Mouse (Mus musculus): ENCODE measurements around the gene Glb1.

The Glb1 gene

DNA sequence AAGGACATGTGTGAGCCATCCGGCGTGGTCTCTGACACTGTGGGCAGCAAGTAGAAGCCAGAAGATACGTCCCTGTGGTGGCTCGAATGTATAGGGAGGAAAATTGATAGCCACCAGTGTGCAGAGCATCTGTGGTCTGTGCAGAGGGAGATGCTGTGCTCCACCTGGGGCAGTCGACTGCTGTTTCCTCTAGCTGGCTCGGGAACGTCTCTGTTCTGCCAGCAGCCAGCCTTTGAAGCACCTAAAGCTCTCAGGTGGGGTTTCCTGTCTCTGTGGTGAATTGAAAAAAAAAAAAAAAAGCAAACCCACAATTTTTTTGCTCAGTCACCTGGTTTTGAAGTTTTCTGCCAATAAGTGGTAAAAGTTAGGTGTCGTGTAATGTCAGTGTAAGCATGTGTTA lies 42.5 kb downstream of the Glb1 start:
- DNase-seq (ENCODE audit: low spot score), result peak; percentile 12

DNA sequence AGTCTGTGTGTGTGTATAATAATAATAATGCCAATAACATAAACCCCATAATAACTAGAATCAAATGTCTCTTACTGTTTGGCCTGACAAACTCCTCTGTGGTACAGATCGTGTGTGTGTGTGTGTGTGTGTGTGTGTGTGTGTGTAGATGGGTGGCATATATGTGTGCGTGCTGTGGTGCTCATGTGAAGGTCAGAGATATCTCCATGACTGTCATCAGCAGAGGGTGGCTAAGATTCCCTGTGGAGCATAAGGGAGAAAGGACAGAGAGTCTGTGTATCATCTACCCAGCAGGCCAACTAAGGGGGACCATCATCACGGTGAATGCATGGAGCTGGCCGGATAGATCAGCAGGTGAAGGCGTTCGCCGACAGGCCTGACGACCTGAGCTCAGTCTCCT lies 46.0 kb downstream of the Glb1 start:
- no peak for DNase-seq (ENCODE audit: low spot score)

DNA sequence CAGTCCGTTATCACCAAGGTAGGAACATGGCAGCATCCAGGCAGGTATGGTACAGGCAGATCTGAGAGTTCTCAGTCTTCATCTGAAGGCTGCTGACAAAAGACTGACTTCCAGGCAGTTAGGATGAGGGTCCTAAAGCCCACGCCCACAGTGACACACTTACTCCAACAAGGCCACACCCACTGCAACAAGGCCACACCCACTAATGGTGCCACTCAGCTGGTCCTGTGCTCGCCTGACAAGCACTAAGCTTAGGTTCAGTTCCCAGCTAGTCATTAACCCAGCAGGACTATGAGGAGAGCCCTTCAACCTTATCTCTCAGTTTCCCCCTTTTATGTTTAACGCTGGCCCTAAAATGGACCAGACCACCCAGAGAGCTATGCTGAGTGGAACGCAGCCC lies 47.8 kb downstream of the Glb1 start:
- DNase-seq (ENCODE audit: low spot score), result no peak

DNA sequence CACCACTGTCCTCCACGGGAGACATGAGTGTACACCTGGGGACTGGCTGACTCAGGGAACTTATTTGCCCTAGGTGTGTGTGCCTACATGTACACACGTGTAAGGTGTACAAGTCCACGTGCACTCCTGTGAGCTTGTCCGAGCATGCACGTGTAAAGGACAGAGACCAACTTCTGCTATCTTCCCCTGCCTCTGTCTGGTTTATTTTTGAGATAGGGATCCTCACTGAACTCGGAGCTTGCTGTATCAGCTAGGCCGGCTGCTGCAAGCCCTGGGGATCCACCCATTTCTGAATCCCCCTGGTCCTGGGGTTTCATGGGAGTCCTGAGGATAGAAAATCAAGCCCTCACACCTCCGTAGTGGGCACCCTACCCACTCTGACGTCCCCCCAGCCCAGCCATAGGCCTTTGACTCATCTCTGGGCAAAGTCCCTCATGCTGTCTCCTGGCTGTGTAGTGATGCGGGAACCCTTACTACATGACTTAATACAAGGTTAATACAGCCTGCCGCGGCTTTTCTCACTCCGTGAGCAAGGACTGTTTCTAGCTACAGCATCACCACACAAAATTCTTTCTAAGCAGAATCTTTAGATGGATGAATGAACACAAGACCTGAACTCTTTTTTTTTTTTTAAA lies 48.4 kb downstream of the Glb1 start:
- no peak for DNase-seq (ENCODE audit: low spot score)

DNA sequence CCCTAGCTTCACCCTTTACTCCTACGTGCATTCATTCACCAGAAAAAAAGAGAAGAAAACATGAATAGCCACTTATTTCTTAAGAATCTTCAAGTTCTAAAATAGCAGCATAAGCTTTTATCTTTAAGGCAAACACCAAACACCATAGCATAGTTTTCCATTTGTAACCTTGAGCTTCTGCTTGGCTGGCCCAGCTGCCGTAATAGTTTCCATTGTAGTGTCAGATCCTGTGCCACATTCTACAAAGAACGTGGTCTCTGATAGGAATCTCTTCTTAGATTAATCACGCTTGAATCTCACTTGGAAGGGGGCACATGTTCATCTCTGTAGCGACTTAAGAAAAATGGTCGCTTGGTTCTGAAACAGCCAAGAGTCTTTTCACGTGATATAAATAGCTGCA lies 50.7 kb downstream of the Glb1 start:
- no peak for DNase-seq (ENCODE audit: low spot score)

DNA sequence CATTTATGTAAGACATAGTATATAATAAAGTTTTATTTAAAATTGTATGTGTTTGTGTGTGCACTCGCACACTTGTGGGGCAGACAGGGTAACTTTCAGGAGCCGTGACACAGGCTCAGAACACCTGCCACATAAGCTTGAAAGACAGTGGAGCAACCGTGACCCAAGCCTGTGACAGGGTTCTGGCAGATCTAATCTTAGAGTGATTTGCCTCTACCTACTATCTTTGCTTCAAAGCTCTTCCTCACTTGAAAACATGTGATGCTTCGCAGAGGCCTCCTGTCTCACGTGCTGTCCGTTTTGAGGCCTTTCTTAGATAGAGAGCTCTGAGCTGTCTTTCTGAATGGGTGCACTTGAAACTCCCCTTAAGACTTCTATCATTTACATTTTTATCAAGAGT lies 51.5 kb downstream of the Glb1 start:
- no peak for DNase-seq (ENCODE audit: low spot score)

DNA sequence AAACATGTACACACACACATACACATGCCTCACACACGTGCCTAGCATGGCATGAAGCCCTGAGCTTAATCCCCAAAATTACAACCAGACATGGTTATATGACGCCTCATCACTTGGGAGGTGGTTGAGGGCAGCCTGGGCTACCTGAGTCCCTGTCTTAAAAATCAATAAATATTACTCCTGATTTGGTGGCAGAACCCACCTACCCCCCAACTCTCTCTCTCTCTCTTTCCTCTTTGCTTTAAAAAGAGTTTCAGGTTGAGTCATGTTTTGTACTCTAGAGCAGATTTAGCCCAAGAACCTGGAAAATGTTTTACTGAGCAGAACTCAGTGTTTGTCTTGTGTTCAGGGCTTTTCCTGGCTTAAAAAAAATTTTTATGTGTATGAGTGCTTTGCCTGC lies 54.5 kb downstream of the Glb1 start:
- no peak for DNase-seq (ENCODE audit: low spot score)

DNA sequence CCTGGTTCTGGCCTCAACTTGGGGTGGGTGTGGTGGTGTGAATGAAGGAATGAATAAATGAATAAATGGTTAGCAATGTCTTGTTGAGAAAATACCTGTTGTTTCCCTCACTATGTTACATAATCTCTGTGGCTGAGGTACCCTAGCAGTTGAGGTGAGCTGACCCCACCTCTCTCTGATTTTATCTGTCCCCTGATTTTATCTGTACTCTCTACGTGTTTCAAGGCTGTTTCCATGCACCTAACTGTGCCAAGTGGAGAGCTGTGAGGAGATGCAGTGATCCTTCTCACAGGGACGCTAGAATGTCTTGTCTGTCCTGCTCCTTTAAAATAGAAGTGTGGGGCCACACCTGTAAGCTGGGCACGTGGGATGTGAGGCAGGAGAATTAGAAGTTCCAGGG lies 57.6 kb downstream of the Glb1 start:
- DNase-seq (ENCODE audit: low spot score), result no peak

DNA sequence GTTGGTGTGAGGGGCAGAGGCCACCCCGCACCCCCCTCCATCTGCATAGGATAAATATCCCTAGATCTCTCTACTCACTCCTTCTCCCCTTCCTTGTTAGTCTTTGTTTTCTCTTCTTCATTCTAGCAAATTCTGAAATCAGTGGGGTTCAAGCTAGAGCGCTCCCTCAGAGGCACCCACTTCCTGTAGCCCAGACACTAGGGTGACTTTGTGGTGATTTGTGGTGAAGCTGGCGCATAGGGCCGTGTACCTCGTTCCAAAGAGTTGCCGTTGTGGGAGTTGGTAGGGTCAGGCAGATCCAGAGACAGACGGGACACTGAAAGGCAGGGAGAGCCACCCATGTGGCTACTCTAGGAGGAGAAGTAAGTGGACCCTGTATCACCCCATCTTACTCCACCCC lies 61.7 kb downstream of the Glb1 start:
- no peak for DNase-seq (ENCODE audit: low spot score)

DNA sequence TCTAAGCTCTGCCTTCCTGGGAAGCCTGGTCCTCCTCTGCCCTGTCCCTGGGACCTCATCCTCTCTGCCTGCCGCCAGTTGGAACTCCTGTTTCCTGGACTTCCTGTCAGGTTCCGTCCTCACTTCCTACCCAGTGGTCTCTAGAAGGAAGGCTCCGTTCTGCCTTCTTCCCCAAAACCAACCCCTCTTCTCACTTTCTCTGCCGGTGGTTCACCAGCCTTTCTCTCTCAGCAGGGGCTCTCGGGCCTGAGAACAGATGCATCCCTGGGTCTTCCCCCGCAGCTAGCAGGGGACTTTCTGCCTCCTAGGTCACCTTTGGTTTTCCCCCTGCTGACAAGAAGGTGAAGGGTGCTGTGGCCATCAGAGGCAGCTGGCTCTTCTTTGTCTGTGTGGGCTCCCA lies 64.6 kb downstream of the Glb1 start:
- no peak for DNase-seq (ENCODE audit: low spot score)

DNA sequence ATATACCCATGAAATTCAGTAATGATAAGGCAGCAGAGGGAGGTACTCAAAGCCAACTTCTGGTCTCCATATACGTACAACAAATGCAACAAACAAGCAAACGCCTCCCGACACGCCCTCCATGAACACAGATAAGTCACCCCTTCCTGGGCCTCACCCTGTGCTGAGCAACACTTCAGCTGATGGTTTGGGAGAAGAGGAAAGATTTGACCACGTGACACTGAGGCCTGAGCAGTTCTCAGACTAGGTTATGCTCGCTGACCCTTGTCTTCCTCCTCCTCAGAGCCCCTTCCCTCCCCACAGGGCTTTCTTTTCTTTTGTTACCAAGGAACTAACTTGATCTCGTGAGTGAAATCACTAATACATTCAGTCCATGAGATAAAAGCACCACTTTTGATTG lies 66.0 kb downstream of the Glb1 start:
- no peak for DNase-seq (ENCODE audit: low spot score)

DNA sequence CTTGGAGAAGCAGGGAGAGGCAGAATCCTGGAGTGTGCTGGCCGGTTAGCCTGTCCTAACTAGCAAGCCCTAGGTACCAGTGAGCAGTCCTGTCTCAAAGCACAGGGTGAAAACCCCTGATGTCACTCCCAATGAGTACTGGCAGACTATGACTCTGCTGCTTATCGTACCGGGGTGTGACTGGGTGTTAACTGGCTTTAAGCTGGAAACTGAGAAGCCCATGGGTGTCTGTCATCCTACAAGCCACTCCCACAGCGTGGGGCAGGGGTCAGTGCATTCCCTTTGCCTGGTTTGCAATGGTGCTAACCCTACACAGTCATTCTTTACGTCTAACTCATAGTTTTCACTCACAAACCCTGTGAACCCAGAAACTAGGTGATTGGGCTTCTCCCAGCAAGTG lies 67.3 kb downstream of the Glb1 start:
- DNase-seq (ENCODE audit: low spot score), result no peak

DNA sequence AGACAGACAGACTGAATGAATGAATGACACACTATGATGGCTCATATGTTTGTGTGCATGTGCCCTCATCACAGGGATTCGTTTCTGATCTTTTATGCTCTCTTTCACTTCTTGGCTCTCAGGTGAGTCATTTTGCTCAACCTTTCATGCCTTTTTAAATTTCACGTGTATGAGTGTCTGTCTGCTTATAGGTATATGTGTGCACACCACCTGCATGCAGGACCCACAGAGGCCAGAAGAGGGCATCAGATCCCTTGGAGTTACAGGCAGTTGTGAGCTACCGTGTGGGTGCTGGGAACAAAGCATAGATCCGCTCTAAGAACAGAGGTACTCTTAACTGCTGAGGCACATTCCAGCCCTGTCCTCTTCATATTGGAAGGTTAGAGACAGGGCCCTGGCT lies 67.8 kb downstream of the Glb1 start:
- no peak for DNase-seq (ENCODE audit: low spot score)

DNA sequence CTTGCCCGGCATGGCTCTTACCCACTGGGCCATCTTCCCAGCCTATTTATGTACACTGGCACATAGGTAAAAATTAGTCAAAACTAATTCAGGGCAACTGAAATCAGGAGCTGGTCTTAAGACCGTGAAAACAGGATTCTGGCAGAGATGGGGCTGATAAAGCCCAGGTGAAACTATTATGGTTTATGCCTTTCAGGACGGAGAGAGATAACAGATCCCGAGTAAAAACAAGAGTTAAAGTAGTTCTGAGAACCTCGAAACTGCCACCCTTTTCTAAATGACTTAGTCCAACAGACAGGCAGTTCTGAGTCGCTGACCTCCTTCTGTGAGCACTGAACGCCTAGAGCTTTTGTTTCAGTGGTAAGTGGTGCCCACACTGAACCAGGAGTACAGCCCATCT lies 71.0 kb downstream of the Glb1 start:
- no peak for DNase-seq (ENCODE audit: low spot score)

DNA sequence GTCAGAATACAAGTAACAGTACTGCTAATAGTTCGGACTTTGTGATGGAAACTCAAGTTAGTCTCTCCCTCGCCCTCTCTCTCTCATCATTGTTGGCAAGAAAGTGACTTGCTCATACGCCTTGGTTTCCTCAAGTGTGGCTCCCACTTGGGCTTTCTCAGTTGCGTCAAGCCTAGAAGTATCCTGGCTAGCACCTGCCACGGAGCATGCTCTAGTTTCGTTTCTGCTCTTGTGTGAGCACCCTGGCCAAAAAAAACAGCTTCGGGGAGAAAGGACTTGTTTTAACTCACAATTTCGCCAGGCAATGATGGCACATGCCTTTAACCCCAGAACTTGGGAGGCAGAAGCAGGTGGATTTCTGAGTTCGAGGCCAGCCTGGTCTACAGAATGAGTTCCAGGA lies 76.1 kb downstream of the Glb1 start:
- DNase-seq (ENCODE audit: low spot score), result no peak

DNA sequence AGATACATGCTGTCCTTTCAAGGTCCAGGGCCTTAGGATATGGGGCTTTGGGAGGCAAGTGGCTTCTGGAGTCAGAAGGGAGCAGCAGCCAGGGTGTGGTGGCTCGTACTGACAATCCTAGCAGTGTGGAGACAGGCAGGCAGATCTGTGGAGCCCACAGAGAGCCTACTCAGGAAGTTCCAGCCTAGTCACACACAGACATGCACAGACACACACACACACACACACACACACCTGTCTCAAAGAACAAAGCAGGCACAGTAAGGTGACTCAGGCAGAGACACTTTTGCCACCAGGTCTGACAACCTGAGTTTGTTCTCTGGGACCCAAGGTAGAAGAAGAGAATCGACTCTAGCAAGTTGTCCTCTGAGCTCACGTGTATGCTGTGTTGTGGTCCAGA lies 80.1 kb downstream of the Glb1 start:
- DNase-seq (ENCODE audit: low spot score), result no peak

DNA sequence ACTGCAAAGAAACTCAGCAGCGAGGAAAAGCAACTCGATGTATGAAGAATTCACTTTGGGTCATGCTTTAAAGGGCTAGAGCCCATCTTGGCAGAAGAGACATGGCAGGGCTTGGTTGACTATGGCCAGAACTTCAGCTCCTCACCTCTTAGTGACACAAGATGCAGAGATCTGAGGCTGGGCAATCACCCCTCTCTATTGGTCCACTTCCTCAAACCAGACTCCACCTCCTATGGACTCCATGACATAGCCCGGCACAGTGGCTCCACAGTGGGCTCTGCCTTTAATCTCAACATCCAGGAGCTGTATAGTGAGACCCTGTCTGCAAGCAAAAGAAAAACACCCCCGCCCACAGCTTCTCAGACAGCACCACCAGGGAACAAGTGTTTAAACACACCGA lies 83.9 kb downstream of the Glb1 start:
- no peak for DNase-seq (ENCODE audit: low spot score)

DNA sequence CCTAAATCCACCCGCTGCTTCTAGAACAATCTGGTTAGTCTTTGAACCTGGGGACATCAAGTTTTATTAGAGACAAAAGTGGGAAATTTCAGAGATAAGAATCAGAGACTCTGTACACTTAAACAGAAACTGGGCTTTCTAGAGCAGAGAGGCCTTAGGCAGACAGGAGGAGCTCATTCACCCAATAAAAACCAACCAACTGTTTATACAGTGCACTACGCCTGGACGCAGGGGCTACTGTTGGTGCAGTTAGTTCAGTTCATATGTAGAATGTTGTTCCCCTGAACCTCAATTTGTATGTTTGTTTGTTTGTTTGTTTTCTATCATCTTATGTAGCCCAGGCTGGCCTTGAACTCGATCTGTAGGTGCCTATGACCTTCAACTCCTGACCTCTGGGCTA lies 85.9 kb downstream of the Glb1 start:
- DNase-seq (ENCODE audit: low spot score), result no peak

DNA sequence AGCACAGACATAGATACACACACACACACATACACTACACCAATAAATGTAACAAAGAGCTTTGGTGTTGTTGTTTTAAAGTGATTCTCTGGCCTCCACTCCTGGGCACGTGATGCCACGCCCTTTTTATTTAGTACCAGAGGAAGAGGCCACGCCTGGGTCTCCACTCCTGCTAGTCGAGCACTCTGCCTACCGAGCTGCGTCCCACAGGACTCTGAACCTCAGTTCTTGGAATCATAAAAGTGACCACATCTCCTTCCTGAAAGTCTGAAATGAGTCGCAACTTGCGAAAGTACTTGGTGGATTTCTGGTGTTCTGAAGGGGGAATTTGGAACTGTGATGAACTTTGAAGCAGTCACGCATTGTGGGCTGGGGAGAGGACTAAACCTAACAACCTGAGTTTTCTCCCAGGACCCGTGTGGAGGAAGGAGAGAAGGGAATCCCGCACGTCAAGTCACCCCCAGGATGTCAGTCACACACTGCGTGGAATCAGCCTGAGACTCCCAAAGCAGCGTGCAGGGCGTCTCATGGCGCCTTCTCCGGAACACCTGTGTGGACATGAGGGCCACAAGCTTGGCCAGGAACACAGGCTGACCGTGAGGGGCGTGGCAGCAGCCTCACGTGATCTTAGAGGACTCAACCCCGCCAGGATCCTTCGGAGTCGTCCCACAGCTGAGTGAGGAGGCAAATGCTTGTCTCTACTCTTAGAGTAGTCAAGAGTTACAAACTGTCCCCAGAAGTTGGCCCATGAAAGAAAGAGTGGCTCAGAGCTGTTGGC lies 86.8 kb downstream of the Glb1 start:
- no peak for DNase-seq (ENCODE audit: low spot score)

DNA sequence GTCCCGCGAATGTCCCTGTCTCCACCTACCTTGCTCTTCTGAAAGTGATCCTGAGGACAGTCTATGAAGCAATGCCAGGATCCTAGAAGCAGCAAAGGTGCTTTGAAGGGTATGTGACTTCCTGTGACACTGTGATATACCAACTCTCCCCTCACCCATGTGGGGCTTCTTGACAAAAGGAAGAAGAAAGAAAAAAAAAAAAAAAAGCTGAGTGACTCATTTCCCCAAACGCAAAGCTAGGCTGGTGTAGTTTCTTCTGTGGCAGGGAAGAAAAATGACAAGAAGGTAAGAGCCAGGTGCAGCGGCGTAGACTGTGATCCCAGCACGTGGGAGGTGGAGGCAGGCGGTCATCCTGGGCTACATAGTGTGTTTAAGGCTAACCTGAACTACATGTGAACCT lies 95.6 kb downstream of the Glb1 start:
- DNase-seq (ENCODE audit: low spot score), result no peak

DNA sequence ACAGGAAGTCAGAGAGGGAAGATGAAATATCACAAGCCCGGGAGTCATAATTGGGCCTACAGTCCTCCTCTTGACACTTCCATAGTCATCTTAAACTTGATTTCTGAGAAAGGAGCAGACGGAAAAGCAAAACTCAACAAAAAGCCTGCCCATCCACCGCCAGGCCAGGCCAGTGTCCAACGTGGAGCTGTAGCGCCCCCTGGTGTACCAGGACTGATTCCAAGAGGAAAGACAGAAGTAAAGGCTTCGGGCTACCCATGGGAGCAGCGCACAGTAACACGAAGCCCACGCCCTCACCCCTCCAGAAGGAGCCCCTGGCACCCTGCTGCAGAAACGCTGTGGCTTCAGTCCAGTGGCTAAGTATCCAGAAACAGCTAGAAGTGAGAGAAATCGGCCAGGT lies 97.3 kb downstream of the Glb1 start:
- peak; percentile 73 for DNase-seq (ENCODE audit: low spot score)

DNA sequence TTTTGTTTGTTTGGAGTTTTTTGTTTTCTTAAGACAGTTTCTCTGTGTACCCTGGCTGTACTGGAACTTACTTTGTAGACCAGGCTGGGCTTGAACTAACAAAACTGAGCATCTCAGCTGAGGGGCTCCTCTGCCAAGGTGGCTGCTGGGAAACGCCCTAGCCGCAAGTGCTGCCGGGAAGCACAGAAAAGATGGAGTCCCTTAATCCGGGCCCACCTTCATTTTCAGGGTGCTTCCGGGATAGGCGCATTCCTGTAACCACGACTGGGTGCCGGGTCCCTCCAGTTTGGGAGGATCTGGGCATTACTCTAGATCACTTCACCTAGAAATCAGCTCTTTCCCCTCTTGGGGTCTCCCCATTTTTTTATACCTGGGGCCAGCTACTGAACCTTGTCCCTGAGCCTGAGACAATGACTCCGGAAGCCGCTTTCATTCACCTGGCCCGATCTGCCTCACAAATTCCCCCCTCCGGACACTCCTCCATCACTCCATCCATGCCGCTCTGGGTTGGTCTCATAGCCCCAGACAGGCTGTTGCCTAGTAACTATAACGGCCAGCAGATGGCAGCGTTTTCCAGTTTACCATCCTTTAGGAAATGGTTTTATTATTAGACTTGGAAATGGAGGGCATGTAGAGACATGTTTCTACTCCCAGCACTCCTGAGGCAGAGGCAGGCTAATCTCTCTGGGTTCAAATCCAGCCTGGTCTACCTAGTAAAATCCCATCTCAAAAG lies 99.1 kb downstream of the Glb1 start:
- peak; percentile 64 for DNase-seq (ENCODE audit: low spot score)

DNA sequence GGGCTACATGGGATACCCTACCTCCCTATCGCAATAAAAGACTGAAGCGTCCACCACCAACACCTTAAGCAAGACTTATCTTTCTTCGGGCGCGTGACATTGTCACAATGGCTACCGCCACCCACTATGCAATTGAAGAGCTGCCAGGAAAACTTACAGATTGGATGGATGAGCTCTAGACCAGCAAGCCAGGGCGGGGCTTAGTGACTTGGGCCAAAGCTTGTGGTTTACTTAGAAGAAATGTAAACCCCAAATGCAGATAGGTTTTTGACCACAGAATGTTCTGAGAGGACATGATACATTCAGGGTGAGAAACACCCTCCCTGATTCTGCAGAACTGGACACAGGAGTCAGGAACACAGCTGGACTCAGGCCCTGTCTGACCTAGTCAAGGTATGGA lies 100.2 kb downstream of the Glb1 start:
- no peak for DNase-seq (ENCODE audit: low spot score)

DNA sequence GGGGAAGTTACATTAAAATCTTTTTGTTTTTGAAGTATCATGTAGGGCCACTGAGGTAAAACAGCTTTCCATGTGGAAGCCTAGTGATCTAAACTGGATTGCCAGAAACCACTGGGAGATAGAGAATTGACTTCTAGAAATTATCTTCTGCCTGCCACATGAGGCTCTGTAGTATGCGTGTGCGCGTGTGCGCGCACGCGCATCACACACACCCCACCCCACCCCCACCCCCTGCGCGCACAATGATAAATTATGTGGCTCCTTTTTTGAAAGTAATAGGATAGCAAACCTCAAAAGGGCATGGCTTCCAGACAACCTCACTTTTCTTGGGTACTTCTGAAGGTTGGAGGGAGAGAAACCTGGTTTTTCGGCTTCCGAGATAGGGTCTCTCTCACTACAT lies 101.0 kb downstream of the Glb1 start:
- DNase-seq (ENCODE audit: low spot score), result no peak
